Mouse (Mus musculus): ENCODE results near the gene Fasn.

- TF ChIP-seq EP300 (optimal IDR thresholded peaks at IDR 0.05) (no peak), CTCF (IDR thresholded peaks at IDR 0.05; ENCODE audit: low read depth) (no peak)
Measured at GRCm38 (mm10) chr11:120772749-120773148, 51.6 kb downstream of the Fasn start.

All from stomach, postnatal 0 days (tissue).